Mouse (Mus musculus) common myeloid progenitor, adult 5-6 weeks (primary cell): ENCODE data around the gene Rps6ka5. TPM values are rescaled to one million over a fixed set of nuclear protein-coding genes. Genes with fewer than 3 reads are reported as not detected.
A peak's percentile ranks its signal among the peaks of the same experiment; 100 is the strongest.

Source experiments
- ATAC-seq: replicated peaks from 2 replicates; pipeline ENCODE4 v1.8.0; 2016; ENCODE audit warnings: low read depth, mild to moderate bottlenecking, moderate TSS enrichment, inconsistent platforms; ENCODE audit not compliant: poor library complexity, severe bottlenecking
- total RNA-seq: library from RNA; stranded (forward); fragments of 200-1000, 187-1606 nt; gene quantifications from 2 replicates; pipeline ENCODE4 v1.2.3, GENCODE M21; 2017

Gene Rps6ka5
- total RNA-seq = 43.1 and 47.1 TPM in 2 replicates

GRCm38 (mm10) chr12:100726651-100727050, at the start of gene Rps6ka5:
Gene Rps6ka5 (minus strand): TSS chr12:100726983.
- ATAC-seq = no peak

DNA sequence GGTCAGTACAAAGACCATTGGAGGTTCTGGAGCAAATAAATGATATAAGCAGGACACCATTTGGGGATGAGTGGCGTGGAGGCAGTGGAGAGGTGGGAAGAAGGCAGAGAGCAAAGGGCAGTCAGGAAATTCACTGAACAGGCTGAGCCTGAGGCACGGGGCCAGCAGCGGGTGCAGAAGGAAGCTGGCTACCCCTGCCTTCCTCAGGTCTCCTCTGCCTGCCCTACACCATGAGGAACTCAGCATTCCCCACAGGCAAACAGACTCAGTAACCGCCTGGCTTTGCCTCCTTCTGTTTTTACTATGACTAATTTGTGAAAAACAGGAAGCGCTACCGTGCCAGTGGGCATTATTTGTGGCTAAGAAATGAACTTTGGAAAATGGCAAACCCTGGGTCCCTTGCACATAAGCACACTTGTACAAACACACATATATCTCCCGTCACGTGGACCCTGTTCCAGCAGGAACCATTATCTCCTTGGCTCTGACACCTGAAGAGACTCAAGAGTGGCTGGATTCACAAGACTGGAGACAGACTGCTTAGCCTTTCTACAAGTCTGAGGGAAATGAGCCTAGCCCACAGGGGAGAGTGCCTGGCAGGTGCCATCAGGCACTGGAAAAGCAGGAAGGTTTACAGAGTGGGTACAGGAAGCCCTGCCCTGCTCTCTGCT, 49.3 kb upstream of the Rps6ka5 start:
- peak; percentile 48 for ATAC-seq

DNA sequence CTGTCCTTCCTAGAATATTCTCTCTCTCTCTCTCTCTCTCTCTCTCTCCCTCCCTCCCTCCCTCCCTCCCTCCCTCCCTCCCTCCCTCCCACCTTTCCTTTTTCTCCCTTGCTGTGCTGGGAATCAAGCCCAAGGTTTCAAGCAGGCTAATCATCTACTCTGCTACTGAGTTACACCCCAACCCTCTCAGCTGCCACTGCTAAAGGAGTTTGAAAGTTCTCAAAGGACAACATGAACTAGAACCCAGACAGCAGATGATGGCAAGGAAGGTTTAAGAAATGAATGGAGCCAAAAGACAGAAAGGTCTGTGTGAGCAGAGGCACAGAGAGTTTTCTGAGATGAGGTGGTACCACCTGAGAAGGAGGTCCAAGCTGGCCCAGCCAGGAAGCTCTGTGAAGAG, 48.5 kb upstream of the Rps6ka5 start:
- ATAC-seq = no peak

DNA sequence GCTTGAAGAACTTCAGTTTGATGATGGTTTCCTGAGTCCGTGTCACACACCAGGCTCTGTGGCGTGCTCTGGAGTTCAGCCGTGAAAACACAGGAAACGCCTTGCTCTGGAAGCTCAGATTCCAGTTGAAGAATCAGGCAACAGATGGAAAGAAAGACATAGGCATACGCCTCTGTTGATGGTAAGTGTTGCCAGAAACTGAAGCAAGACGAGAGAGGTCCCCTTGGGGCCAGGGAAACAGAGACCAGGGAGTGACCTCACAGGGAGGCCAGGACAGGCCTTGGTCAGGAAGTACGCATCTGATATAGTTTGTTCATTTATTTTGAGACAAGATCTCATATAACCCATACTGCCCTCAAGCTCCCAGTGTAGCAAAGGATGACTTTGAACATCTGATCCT, 48.0 kb upstream of the Rps6ka5 start:
- ATAC-seq = no peak

- peak; percentile 47 for ATAC-seq
Measured at GRCm38 (mm10) chr12:100772230-100772984, 45.6 kb upstream of the Rps6ka5 start.

GRCm38 (mm10) chr12:100770765-100771164, 44.0 kb upstream of the Rps6ka5 start:
- no peak for ATAC-seq

GRCm38 (mm10) chr12:100769871-100770270, 43.1 kb upstream of the Rps6ka5 start:
- ATAC-seq = no peak

- ATAC-seq = peak; percentile 54
Measured at GRCm38 (mm10) chr12:100764329-100765018, 37.7 kb upstream of the Rps6ka5 start.

DNA sequence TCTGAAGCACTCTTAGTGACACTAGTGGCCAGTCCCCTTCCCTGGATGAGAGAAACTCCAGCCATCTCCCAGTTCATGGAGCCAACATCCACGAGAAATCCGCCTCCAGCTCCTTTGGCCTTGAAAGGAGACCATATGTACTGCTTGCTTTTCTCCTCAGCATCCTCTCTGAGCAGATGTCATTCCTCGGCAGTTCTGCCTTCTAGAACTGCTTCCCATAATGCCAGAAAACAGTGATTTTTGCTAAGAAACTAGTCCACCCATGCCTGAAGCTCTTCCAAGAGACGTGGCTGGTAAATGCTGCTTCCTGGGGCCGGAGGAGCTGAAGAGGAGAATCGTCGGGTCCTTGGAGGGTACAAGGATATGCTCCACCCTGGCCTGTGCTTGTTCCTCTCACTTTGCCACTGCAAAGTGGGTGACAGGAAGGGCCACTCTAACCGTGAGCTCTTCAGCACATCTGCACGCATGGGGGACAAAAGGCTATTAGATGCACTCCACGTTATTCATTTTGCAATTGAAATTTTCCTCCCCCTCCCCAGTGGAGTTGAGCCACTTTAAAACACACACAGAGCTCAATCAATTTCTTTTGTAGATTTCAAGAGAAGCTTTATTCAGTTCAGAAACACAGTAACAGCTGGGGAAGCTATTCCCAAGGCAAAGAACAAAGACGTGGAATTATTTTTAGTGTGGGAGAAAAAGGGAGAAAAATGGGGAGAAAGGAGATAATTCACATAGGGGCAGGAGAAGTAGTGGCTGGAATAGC, 36.1 kb upstream of the Rps6ka5 start:
- ATAC-seq = no peak

DNA sequence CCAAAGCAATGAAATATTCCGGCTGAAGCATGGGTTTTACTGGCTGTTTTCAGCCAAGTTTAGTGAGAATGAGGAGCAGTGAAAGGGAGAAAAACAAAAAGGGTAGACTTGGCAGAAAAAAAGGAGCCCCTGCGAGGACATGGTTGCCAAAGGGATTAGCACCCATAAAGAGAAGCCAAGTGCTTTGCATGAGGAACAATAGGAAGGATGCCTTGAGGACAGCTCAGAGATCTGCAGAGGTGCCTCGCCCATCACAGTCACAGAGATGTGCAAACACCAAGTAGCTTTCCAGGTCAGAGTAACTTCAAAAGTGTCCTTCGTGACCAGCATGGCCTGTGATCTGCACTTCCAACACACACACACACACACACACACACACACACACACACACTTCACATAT, 30.6 kb upstream of the Rps6ka5 start:
- no peak for ATAC-seq

DNA sequence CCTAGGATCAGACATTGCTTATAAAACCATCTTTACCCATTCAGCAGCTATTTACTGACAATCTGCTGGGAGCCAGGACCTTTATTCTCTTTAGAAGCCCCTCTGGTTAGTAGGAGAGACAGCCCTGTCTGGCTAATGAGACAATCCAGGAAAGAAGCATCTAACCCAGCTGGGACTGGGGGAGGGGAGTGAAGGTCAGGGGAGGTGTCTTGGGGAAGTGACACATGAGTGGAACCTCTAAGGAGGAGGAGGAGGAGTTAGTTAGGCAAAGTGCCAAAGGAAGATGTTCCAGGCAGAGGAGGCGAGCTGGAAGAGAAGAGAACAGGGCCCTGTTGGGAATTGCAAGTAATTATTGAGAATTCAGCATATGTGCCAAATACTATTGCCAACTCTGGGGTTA, 26.9 kb upstream of the Rps6ka5 start:
- no peak for ATAC-seq

- ATAC-seq = peak; percentile 88
Measured at GRCm38 (mm10) chr12:100752977-100753376, 26.2 kb upstream of the Rps6ka5 start.

GRCm38 (mm10) chr12:100742468-100742867, 15.7 kb upstream of the Rps6ka5 start:
- no peak for ATAC-seq

- peak; percentile 47; the same call in 1 of the 2 replicates for ATAC-seq
Measured at GRCm38 (mm10) chr12:100740313-100740712, 13.5 kb upstream of the Rps6ka5 start.

DNA sequence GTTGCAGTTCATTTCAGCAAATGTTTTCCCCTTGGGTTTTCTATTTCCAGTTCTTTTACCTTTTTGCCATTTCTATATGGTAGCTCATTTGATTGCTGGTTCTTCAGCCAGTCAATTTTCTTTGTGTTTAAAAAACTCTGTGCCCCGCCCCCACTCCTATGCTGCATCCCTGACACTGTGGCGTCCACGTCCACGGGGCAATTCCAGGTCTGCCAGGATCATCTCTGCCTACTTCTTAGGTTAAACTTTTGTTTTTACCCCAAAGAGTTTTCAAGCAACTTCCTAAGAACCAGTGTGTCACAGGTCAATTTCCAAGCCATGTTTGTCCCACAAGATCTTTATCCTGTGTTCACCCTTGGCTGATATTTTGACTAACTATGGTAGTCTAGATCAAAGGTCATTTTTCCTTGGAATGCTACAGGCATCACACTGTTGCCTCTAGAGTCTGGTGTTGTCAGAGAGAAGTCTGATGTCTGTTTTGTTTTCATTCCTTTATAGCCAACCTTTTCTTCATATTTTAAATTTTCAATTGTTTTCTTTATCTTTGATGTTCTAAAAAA, 12.3 kb upstream of the Rps6ka5 start:
- ATAC-seq = no peak

DNA sequence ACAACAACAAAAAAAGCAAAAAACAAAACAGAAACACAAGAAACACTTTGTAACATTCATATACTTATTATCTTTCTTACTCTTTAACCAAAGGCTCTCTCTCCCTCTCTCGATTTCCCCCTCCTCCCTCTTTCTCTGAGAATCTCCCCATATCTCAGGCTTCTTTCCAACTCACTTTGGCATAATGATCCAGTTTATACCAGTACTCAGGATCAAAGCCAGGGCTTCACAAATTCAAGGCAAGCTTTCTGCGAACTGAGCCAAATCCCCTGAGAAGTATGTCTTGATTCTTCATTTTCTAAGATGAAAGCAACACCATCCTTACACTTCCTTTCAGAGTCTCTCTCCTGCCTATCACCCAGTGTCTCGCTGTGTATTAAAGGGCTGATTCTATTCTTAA, 11.7 kb upstream of the Rps6ka5 start:
- no peak for ATAC-seq

DNA sequence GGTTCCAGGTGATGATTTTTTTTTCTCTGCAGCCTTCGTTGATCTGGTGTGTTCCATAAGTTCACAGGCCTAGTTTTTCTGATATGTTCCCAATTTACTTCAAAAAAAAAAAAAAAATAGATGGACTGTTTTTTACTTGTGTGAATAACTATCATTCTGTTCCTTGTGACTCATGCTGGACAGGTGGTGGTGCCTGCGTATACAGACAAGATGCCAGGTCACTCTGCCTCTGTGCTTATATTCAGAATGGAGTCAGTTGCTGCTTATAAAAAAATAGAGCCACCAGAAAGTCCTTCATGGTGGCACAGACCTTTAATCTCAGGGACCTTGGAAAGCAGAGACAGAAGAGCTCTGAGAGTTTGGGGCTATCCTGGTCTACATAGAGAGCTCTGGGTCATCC, 8.8 kb upstream of the Rps6ka5 start:
- ATAC-seq = no peak

- ATAC-seq = no peak
Measured at GRCm38 (mm10) chr12:100735156-100735555, 8.4 kb upstream of the Rps6ka5 start.

DNA sequence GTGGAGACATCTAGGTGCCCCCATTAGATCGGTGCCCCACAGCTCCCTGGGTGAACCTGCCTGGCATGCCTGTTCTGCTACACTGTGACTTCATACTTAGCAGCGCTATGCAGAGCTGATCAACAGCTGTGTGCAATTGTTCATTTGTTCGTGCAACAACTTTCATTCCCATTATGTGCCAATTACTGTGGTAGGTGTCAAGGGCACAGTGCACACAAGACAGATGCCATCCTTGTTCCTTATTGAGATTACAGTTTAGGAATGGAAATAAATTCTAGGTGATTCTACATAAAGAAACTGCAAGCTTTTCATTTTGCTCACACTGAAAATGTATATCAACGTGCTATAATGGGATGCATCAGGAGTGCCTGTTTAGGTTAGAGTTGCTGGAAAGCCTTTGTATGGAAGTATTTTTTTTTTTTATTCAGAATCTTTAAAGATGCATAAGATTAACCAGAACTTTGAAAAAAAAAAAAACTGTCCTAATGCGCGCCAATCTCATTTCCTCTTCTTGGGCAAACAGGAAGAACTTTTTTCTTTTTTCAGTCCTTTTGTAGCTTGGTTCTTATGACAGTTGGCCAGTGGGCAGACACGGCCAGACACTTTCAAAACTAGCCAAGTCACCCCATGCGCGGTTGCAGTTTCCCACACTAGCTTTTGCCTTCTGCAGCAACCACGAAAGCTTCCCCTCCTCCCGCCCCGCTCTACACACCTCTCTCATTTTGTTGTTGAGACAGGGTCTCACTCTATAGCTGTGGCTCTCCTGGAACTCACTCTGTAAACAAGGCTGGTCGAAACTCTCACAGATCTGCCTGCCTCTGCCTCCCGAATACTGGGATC, 2.1 kb upstream of the Rps6ka5 start:
- peak; percentile 40 for ATAC-seq
